Mouse (Mus musculus) liver, adult 2 months (tissue): Measurements from ENCODE around the gene Ahcyl2.

Experiments
- CTCF ChIP-seq: fragments of 200-500 bp; IDR thresholded peaks from 2 replicates; pipeline ENCODE4 v1.5.1; 2011; ENCODE audit warnings: low read depth, low read length, control low read depth
- POLR2A ChIP-seq: fragments of 200-500 bp; IDR thresholded peaks from 2 replicates; pipeline ENCODE4 v1.6.1; 2011; ENCODE audit warnings: low read length, control low read depth; ENCODE audit not compliant: insufficient read depth; ENCODE audit errors: extremely low read depth

DNA sequence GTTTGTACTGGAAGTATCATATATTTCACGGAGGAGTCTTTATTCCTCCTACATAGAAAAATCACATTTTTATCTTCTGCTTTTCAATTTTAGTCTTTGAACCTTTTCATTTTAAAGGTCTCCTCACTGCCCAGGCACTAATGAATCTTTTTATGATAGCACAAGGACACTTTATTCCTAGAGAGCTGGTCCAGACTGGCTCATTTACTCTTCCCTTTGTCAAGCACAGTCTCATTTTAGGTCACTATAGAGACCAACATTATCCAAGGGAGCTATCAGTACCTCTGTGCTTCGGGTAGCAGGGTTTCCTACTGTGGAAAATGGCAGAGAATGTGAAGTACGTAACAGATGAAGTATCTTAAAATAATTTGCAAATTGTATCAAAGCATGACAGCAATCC is 190.9 kb downstream of the Ahcyl2 start:
- TF ChIP-seq CTCF (no peak), POLR2A (no peak)
